Mouse (Mus musculus) layer of hippocampus, adult 11-12 months (tissue): Measurements from ENCODE around the gene Gpcpd1.

ENCODE experiments used
- DNase-seq: peaks from one replicate; pipeline ENCODE4 v3.0.0; 2022; ENCODE audit warnings: low spot score

Gpcpd1 gene

DNA sequence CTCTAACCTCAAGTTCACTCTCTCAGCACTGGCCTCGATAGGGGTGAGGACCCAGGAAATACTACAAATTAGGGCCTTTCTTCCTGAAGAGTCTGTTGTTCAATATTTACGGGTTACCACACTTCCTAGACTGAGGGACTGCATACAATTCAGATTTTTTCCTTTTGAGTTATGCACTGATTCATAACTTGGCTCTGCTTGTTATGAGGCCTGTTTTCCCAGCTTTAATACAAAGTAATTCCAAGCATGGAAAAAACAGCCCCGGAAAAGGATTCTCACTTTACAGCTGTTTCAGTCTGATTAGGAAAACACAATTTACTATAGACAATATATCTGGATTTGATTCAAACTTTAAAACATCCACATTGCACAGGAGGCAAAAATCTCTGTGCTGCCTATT is 1.5 kb downstream of the Gpcpd1 start:
- no peak for DNase-seq

DNA sequence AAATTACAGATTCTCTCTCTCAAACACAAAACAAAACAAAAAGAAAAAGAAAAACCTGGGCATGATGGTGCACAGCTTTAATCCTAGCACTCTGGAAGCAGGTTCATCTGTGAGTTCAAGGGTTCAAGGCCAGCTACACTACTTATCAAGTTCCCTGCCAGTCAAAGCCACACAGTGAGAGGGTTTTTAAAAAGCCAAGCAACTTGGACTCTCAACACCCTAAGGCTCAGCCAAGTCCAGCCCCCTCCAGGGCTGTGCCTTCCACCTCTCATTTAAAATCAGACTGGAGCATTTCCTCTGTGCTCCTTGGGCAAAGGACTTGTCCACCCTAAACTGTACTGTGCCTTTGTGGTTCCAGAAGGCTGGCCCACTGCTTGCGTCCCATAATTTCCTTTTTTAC is 3.3 kb downstream of the Gpcpd1 start:
- DNase-seq = no peak

DNA sequence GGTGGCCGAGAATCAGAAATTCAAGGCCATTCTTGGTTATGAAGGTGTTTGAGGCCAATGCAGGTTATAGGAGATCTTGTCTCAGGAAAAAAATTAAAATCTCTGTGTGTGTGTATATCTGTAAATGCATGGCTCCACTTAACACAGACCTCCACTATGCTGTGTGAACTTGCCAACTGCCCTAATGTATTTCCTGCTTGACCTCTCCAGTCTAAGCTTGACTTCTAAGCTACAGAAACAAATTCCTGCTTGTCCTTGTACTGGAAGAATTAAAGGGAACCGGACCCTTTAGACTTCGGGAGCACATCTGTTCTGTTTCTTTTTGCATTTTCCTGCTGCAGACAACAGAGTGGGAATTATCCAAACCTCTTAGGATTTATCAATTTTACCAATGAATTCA is 4.4 kb downstream of the Gpcpd1 start:
- no peak for DNase-seq

DNA sequence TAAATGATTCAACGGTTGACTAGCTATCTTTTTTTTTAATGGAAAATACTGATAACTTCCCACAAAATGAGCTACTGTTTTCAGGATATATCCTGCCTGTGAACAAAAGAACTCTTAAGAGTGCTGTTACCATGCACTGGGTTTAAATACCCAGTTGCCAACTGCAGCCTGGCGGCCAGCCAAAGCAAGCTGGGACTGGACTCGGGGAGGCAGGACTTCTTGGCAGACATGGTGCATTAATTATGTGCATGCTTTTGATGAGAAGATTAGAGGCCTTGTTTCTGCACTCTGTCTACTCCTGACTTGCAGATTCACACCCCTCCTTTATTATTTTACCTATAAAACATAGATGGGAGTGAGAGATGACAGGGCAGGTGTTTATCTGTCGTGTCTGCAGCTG is 5.3 kb downstream of the Gpcpd1 start:
- peak; percentile 81 for DNase-seq

DNA sequence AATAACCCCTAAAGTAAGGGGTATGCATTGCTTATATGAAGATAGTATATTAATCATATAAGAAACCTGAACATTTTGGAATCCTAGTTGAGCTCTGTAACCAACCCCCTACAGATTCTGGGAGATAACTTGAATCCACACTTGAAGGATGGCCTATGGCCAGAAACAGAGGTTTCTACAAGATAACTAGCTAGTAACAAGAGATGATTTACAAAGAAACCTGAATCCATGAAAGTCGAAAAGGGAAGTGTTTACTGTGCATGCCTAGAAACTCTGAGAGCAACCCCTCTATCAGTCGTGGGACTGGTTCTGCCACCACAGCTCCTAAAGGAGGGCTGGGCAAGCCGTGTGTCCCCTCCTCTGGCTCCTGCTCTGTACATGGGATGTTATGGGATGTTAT is 7.8 kb downstream of the Gpcpd1 start:
- DNase-seq = no peak

DNA sequence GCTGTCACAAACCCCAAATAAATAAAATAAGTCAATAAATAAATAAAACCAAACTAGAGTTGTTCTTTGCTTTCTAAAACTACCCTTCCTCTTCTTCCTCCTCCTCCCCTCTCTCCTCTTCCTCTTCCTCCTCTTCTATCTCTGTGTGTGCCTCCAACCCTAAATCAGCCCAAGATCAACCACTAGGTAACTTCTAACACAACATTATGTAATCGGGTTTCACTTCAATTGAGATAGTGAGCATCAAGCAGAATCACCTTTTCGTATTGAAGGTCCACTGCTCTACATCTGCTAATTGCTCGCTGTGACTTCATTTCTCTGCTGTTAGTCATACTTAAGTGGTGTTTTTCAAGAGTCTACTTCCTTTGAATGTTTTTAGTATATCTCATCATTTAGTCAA is 8.8 kb downstream of the Gpcpd1 start:
- no peak for DNase-seq

DNA sequence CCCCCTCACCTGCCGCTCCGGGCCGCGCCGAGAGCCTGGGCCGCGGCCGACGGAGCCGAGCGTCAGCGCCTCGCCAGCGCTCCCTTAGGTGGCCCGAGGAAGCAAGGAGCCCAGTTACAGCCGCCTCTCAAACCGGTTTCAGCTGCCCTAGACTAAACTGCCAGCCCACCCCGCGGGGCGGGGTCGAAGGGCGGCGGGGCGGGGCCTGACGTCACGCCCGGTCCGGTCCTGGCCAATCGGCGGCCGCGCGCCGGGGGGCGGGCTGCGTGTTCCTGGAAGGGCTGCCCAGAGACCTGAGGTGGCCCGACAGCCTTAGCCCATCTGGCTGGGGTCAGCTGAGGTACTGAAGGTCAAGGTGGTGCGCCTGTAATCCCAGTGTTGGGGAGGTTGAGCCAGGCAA is 9.5 kb downstream of the Gpcpd1 start:
- DNase-seq = peak; percentile 97

DNA sequence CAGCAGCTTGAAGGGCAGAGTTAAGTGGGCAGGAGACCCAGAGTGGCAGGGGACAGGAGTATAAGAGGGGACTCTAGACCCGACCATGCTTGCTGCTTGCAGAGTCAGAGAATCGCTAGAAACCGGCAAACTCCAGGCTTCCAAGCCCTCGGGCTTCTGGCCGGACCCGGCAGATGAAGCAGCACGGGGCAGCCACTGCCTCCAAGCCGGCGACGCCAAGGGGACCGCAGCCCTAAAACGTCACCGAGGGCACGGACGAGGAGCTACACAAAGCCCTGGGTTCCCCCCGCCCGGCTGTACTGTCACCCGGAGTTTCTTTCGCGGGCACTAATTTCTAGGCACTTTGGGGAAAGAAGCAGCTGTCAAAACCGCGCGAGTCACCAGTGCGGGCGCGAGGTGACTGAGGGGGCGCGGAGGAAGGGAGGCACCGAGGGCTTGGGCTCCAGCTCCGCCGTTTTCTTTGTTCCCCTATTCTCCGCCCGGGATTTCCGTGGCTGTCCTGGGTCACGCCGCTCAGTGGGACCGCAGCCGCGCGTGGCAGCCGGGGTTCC is 10.0 kb downstream of the Gpcpd1 start:
- DNase-seq = peak; percentile 47

DNA sequence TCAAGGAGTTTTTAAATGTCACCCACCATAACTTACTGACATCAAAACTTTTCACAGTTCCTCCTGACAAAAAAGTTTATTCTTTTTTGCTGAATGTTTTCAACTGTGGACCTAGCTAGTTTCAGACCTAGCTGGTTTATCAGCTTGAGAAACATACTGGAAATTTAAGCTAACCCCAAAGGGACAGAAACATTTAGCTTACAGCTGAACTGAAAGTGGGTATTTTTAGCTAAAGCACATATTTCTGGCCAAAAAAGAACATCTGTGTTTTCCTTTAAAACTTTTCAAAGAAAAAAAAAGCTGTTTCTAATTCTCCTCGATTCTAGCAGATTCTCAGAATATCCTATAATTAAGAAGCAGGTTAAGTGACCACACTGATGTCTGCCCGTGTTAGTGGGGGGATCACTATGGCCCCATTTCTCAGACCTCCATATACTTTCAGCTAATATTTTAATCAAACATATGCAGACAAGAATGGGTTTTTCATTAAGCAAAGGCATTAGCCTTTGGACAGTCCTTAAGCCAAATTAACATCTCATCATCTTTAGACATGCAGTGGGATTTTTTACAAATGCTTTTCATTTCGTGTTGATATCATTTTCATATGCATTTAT is 10.9 kb downstream of the Gpcpd1 start:
- DNase-seq = no peak

DNA sequence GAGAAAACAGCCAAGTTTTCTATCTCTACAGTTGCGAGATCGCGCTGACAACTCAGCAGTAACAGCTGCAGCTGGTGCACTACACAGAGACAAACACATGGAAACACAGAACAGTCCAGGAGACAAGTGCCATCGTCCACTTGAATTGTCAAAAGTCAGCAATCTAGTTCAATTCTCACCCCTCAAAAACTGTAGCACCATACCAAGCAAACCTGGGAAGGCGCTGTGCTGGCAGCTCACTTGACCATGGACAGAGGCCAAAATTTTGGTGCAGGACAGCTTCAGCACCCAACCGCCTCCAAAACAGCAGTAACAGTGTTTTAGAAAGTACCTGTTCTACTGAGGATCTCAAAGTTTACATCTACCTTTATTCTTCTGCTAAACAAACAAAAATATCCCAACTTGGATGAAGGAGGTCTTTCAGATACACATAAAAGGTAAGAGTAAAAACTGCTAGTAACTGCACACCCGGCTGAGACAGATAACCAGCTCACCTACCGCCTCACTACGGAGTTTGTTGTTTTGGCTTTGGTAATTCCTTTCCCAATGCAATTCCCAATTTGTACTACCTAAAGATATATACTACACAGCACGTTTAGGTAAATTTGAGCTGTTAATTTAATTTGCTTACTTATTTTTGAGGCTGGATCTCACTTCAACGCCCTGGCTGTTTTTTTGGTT is 11.6 kb downstream of the Gpcpd1 start:
- peak; percentile 14 for DNase-seq

DNA sequence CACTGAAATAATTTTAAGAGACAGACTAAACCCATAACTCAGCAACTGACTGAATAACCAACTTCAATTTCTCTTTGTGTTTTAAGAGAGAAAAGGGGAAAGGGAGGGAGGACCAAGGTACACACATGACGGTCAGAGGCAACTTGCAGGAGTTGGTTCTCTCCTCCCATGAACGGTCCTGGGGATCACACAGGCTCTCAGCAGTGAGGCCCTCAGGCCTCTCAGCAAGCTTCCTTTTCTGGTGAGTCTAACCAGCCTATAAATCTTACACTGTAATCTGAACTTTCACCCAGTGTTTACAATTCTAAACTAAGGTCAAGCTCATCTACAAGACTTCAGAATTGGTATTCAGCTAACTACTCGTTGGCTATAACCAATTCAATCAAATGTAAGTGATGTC is 12.3 kb downstream of the Gpcpd1 start:
- DNase-seq = no peak

DNA sequence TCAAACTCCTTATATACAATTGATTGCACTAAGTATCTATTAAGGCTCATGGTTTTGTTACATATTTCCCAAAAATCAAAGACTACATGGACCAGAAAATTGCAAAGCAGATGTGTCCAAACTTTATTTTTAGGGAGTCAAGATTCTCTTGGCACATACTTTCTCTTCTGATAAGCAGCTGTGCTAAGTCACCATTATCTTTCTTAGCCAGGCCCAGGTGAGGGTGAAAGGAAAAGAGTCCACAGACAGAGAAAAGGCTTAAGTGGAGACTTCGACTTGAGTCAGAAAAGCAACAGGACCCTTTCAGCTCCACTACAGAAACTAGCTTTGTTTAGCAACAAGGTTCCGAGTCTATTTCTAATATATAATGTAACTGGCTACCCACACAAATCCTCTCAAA is 14.2 kb downstream of the Gpcpd1 start:
- DNase-seq = no peak

DNA sequence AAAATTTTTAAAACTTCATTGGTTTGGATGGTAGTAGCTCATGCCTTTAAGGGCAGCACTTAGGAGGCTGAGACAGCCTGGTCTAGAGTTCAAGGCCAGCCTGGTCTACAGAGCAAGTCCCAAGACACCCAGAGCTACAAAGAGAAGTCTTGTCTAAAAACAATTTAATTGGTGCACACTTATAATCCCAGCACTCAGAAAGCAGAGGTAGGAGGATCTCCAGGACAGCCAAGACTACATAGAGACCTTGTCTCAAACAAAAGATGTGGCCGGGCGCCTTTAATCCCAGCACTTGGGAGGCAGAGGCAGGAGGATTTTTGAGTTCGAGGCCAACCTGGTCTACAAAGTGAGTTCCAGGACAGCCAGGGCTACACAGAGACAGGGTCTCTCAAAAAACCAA is 14.9 kb downstream of the Gpcpd1 start:
- no peak for DNase-seq

DNA sequence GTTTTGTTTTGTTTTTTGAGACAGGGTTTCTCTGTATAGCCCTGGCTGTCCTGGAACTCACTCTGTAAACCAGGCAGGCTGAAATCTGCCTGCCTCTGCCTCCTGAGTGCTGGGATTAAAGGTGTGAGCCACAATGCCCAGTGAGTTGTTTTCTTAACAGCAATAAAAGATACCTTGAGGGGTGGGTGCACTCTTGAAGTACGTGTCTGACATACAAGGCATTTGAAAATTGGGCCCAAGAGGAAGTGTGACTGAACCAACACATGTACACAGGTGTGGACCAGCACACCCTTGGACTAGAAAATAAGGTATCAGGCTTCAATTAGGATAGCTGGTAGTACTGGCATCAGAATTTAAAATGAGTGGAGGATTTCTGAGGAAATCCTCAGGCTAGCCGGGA is 16.2 kb downstream of the Gpcpd1 start:
- no peak for DNase-seq

DNA sequence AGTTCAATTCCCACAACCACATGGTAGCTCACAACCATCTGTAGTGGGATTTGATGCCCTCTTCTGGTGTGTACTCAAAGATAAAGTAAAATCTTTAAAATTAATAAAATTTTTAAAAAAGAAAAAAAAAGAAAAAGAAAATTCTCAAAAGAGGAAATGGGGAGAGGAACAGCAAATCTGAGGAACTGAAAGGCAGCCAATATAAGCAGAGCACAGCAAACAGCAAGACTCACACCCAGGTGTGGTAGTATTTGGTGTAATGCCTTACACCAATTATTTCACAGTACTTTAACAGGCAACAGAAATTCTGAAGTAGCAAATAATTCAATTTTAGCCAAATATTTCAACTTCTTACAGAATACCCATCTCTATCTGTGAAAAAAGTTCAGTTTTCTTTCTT is 16.7 kb downstream of the Gpcpd1 start:
- no peak for DNase-seq

DNA sequence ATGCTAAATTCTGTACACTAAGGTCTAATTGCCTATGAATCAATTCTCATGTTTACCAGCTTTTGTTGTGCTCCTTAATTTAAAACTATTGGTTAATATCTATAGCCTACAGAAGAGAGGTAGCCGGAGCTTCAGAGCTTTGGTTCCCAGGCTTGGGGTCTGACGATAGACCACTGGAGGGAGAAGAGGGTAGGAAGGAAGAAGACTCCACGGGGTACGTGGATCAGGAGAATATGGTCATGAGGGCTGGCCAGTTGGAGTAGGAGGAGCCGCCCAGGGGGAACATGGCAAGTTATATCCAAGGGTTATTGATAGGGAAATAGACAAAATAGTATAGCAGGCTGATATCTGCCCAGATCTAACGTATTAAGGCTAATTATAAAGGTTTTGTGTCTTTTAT is 17.8 kb downstream of the Gpcpd1 start:
- no peak for DNase-seq

DNA sequence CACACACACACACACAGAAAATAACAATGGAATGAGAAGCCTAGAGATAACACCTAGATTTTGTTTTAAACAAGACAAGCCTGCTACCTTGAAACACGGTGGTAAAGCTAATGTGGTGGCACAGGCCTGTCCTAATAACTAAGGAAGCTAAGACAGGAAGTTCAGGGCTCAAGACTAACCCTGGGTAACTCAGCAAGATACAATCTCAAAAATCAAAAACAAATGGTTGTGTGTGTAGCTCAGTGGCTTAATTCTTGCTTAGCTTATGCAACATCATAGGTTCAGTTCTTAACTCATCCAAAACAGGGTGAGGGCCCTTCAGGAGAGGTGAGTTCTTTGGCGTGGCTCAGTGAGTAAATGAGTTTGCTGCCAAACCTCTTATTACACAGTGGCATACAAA is 20.1 kb downstream of the Gpcpd1 start:
- DNase-seq = no peak

DNA sequence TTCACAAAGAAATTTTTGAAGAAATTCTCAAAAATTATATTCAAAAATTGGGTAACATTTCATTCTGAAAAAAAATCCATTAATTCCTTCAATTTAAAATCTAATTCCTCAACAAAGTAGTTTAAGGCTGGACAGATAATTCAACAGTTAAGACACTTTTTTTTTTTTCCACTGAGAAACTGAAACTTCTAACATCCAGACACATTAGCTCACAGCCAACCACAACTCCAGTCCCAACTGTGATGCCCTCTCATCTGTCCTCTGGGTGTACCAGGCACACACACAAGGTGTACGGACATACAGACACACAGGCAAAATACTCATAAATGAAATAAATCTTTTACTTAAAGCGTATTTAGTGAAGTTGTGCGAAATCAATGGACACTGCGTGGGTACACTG is 25.7 kb downstream of the Gpcpd1 start:
- DNase-seq = no peak

DNA sequence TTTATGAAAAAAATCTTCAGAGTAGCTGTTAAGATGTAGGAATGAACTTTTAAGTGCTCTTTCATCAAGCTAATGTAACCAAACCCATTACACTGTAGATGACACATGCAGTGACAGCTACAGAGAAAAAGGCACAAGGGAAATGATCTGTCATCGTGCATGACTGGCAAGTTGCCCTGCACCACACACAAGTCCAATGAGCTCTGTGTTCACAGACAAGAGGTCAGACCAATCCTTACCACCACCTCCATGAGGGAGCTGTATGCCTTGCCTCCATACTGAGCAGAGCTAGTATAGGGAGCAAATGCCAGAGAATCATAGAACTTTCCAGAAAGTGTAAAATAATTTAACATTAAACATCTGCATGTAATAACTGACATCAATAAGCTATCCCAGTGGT is 59.7 kb downstream of the Gpcpd1 start:
- no peak for DNase-seq

DNA sequence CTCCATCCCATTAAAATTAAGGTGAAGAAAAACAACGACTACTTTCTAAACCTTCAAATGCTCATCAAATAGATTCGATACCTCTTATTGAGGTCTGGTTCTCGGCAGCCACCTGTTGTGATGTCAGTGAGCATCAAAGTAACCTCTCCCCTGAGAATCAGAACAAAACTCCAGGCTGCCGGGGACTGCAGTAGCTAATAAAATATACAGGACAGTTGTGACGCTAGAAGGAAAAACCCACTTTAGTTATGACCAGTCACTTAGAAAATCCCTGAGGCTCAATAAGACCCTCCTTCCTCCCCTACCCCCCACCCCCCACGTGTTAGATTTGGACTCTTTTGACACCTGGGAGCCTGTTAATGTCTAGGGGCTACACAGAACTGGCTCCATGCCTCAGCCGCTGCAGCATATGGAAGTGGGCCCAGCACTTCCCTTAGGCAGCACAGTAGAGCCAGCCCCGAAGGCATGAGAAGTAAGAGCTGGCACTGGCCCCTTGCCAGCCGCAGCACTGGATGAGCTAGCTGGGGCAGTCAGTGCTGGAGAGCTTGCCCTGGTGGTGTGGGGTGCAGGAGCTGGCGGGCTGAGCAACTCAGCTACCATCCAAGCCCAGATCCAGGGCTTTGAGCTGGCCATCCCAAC is 60.5 kb downstream of the Gpcpd1 start:
- DNase-seq = no peak

DNA sequence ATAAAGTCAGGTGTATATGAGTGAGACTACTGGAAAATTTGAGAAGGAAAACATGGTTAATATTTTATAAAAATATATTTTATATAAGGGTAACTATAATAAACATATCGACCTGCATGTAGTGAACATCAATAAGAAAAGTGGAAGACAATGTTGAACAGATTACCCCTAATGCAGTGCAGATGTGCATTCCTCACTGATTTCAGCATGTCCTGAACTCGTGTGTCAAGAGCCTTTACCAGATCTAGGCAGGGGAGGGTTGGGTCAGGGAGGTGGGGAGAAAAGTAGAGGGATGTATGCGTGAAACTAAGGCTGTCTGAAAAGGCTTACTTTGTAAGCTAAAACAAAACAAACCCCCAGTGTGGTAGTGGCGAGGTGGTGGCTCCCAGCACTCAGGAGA is 61.4 kb downstream of the Gpcpd1 start:
- DNase-seq = no peak

DNA sequence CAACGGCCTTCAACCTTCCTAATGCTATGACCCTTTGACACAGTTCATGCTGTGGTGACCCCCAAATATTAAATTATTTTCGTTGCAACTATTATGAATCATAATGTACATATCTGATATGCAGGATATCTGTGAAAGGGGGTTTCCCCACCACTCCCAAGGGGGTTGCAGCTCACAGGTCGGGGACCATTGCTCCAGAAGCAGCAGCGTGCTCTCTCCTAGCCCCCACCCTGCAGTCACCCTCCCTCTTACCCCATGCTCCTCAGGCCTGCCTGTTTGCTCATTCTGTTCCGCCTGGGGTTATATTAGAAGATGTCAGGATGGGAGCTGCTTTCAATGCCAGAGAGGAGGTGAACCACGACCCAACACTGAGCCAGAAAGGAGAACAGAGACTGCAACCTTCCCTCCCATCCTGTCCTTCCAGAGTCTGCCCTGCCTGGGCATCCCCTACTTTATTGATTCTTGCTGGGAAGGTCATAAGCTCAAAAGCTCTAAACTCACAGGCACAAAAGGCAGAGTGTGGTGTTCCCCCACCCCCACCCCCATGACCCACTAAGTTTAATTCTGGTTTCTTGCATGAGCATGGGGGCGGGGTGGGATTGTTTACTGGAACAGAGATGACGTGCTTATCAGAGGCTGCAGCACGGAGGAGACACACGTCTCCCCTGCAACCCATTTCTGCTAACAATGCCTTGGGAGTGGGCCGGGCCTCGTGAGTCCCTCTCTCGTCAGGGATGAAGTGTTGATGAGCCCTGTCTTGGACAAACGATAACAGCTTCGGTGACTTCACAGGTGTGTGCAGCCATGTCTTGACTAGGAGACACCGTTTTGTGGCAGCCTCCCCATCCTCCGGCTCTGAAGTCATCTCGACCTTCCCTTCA is 69.3 kb downstream of the Gpcpd1 start:
- no peak for DNase-seq
